Mouse (Mus musculus) cerebral cortex, adult 2 months (tissue): ENCODE measurements around the gene Pou3f1.

ENCODE experiments used
- WGBS: fragments of 180-500 bp; shearing (Covaris S2); methylation state at CpG from one replicate; pipeline ENCODE4 v1.1.7; 2018; 5-methylcytosine and 5-hydroxymethylcytosine counted together

Gene Pou3f1

GRCm38 (mm10) chr4:124685897-124686402 lies 29.3 kb downstream of the Pou3f1 start:
- WGBS, result 62% methylated on average over 8 of the region's 8 CpGs

- 81% methylated on average over 8 of the region's 8 CpGs for WGBS
These were observed 34.8 kb downstream of the Pou3f1 start for GRCm38 (mm10) chr4:124691455-124691854.

GRCm38 (mm10) chr4:124692416-124692861 lies 35.8 kb downstream of the Pou3f1 start:
- 49% methylated on average over 3 of the region's 3 CpGs for WGBS

- under 1% methylated on average over 43 of the region's 43 CpGs for WGBS
These were observed 36.7 kb downstream of the Pou3f1 start, which contains the start of gene Utp11 for GRCm38 (mm10) chr4:124693135-124693894. TSS of gene Utp11 (minus strand) at chr4:124693600.

- 83% methylated on average over 2 of the region's 2 CpGs for WGBS
These were observed 38.0 kb downstream of the Pou3f1 start for GRCm38 (mm10) chr4:124694572-124694971.

- WGBS, result 19% methylated on average over 18 of the region's 18 CpGs
These were observed 39.3 kb downstream of the Pou3f1 start for GRCm38 (mm10) chr4:124695786-124696516.

- 63% methylated on average over 6 of the region's 6 CpGs for WGBS
These were observed 43.2 kb downstream of the Pou3f1 start for GRCm38 (mm10) chr4:124699791-124700190.

- 4% methylated on average over 40 of the region's 59 CpGs for whole genome bisulfite sequencing
These were observed 43.8 kb downstream of the Pou3f1 start, which contains the start of gene Fhl3 for GRCm38 (mm10) chr4:124700248-124700971. TSS of gene Fhl3 (plus strand) at chr4:124700701.

- WGBS, result 22% methylated on average over 22 of the region's 22 CpGs
These were observed 44.6 kb downstream of the Pou3f1 start for GRCm38 (mm10) chr4:124701052-124701845.

- 30% methylated on average over 5 of the region's 5 CpGs for WGBS
These were observed 45.3 kb downstream of the Pou3f1 start for GRCm38 (mm10) chr4:124701916-124702315.

- WGBS, result 64% methylated on average over 2 of the region's 2 CpGs
These were observed 46.8 kb downstream of the Pou3f1 start for GRCm38 (mm10) chr4:124703406-124703805.

GRCm38 (mm10) chr4:124703881-124704796 lies 47.5 kb downstream of the Pou3f1 start:
- WGBS, result 55% methylated on average over 6 of the region's 6 CpGs

- WGBS, result 47% methylated on average over 11 of the region's 11 CpGs
These were observed 48.3 kb downstream of the Pou3f1 start for GRCm38 (mm10) chr4:124704797-124705474.

- WGBS, result 82% methylated on average over 23 of the region's 23 CpGs
These were observed 49.2 kb downstream of the Pou3f1 start for GRCm38 (mm10) chr4:124705661-124706269.

GRCm38 (mm10) chr4:124707381-124708199 lies 51.0 kb downstream of the Pou3f1 start:
- WGBS, result 90% methylated on average over 25 of the region's 25 CpGs

GRCm38 (mm10) chr4:124708200-124708517 lies 51.6 kb downstream of the Pou3f1 start:
- 46% methylated on average over 1 of the region's 1 CpGs for WGBS

- 5% methylated on average over 41 of the region's 41 CpGs for WGBS
These were observed 52.2 kb downstream of the Pou3f1 start for GRCm38 (mm10) chr4:124708518-124709477.
